Mouse (Mus musculus): Measurements from ENCODE around the gene Tmem50a. TPM values are rescaled to one million over a fixed set of nuclear protein-coding genes. Genes with fewer than 3 reads are reported as not detected.
A peak's percentile ranks its signal among the peaks of the same experiment; 100 is the strongest.

The Tmem50a gene
- polyA plus RNA-seq, 1 experiment from 2014 or later, result 138 TPM

GRCm38 (mm10) chr4:134867661-134868060, 47.2 kb downstream of the Tmem50a start:
- 85% methylated on average over 8 of the region's 8 CpGs for WGBS

GRCm38 (mm10) chr4:134867213-134867612, 47.6 kb downstream of the Tmem50a start:
- no peak overlapping the region for H3K4me2 ChIP-seq
- H3K36me3 ChIP-seq (replicated peaks), result no peaks in the 10 kb centered on the region

More at GRCm38 (mm10) chr4:134867661-134868060, 47.2 kb downstream of the Tmem50a start:
- Histone ChIP-seq H3K4me3 (replicated peaks) (no peak overlapping the region), H3K36me3 (replicated peaks) (no peaks in the 10 kb centered on the region), H3K9ac (no peak overlapping the region), H3K4me1 (no peaks in the 10 kb centered on the region), H3K27me3 (peaks cover 34% of the 10 kb centered on the region), H3K27ac (no peak overlapping the region), H3K9me3 (no peaks in the 10 kb centered on the region), H3K4me2 (no peak overlapping the region)
- ATAC-seq (ENCODE audit: low FRiP score), result no peak

GRCm38 (mm10) chr4:134865789-134866188, 49.0 kb downstream of the Tmem50a start:
- Histone ChIP-seq H3K4me2 (no peak overlapping the region), H3K9ac (no peak overlapping the region), H3K9me3 (no peaks in the 10 kb centered on the region), H3K27ac (no peak overlapping the region), H3K36me3 (replicated peaks) (no peaks in the 10 kb centered on the region), H3K4me1 (no peaks in the 10 kb centered on the region), H3K27me3 (peaks cover 32% of the 10 kb centered on the region), H3K4me3 (replicated peaks) (no peak overlapping the region)
- ATAC-seq (ENCODE audit: low FRiP score), result no peak
- 93% methylated on average over 5 of the region's 5 CpGs for WGBS

More at GRCm38 (mm10) chr4:134867213-134867612, 47.6 kb downstream of the Tmem50a start:
- no peaks in the 10 kb centered on the region for H3K9me3 ChIP-seq
- no peak overlapping the region for H3K4me3 ChIP-seq (replicated peaks)
- H3K27ac ChIP-seq, result no peak overlapping the region
- no peaks in the 10 kb centered on the region for H3K4me1 ChIP-seq
- 91% methylated on average over 8 of the region's 8 CpGs for WGBS
- H3K9ac ChIP-seq, result no peak overlapping the region
- no peak for ATAC-seq (ENCODE audit: low FRiP score)
- peaks cover 34% of the 10 kb centered on the region for H3K27me3 ChIP-seq

- no peak for ATAC-seq (ENCODE audit: low FRiP score)
- Histone ChIP-seq H3K27me3 (peaks cover 28% of the 10 kb centered on the region), H3K36me3 (replicated peaks) (no peaks in the 10 kb centered on the region), H3K9ac (no peak overlapping the region), H3K4me2 (no peak overlapping the region), H3K9me3 (no peaks in the 10 kb centered on the region), H3K4me1 (no peaks in the 10 kb centered on the region), H3K27ac (no peak overlapping the region), H3K4me3 (replicated peaks) (no peak overlapping the region)
- 67% methylated on average over 6 of the region's 6 CpGs for WGBS
Observed at GRCm38 (mm10) chr4:134865340-134865739, 49.5 kb downstream of the Tmem50a start.

- Histone ChIP-seq H3K4me1 (no peaks in the 10 kb centered on the region), H3K9ac (no peak within 1 kb of the TSS), H3K27me3 (peaks cover 16% of the 10 kb centered on the region), H3K9me3 (no peaks in the 10 kb centered on the region), H3K27ac (no peak within 1 kb of the TSS), H3K36me3 (replicated peaks) (no peaks in the 10 kb centered on the region), H3K4me3 (replicated peaks) (peak within 1 kb of the TSS; percentile 8), H3K4me2 (no peak within 1 kb of the TSS)
- WGBS, result 73% methylated on average over 14 of the region's 14 CpGs
- no peak for ATAC-seq (ENCODE audit: low FRiP score)
Observed at GRCm38 (mm10) chr4:134863937-134864729, 50.7 kb downstream of the Tmem50a start, which contains the start of gene Rhd. Rhd (plus strand) TSS chr4:134864536.

- no peak overlapping the region for H3K9ac ChIP-seq
- 86% methylated on average over 7 of the region's 7 CpGs for WGBS
- peaks cover 4% of the 10 kb centered on the region for H3K27me3 ChIP-seq
- no peaks in the 10 kb centered on the region for H3K4me1 ChIP-seq
- no peak overlapping the region for H3K4me3 ChIP-seq (replicated peaks)
- no peak overlapping the region for H3K27ac ChIP-seq
- no peak for ATAC-seq (ENCODE audit: low FRiP score)
- H3K36me3 ChIP-seq (replicated peaks), result no peaks in the 10 kb centered on the region
- no peaks in the 10 kb centered on the region for H3K9me3 ChIP-seq
- H3K4me2 ChIP-seq, result no peak overlapping the region
Observed at GRCm38 (mm10) chr4:134862996-134863395, 51.8 kb downstream of the Tmem50a start.

GRCm38 (mm10) chr4:134861884-134862283, 52.9 kb downstream of the Tmem50a start:
- H3K4me3 ChIP-seq (replicated peaks), result no peak overlapping the region
- H3K27ac ChIP-seq, result no peak overlapping the region
- no peak overlapping the region for H3K4me2 ChIP-seq
- H3K36me3 ChIP-seq (replicated peaks), result no peaks in the 10 kb centered on the region
- H3K9me3 ChIP-seq, result no peaks in the 10 kb centered on the region
- no peaks in the 10 kb centered on the region for H3K4me1 ChIP-seq
- 0 out of 2 replicates have a peak, but pooled peaks cover 3% of the 10 kb centered on the region for H3K27me3 ChIP-seq
- ATAC-seq (ENCODE audit: low FRiP score), result no peak
- WGBS, result 88% methylated on average over 6 of the region's 6 CpGs
- no peak overlapping the region for H3K9ac ChIP-seq

GRCm38 (mm10) chr4:134858494-134858893, 56.3 kb downstream of the Tmem50a start:
- Histone ChIP-seq H3K4me2 (no peak overlapping the region), H3K36me3 (replicated peaks) (no peaks in the 10 kb centered on the region), H3K27me3 (peaks cover 28% of the 10 kb centered on the region), H3K9me3 (no peaks in the 10 kb centered on the region), H3K9ac (no peak overlapping the region), H3K27ac (no peak overlapping the region), H3K4me3 (replicated peaks) (no peak overlapping the region), H3K4me1 (peaks cover 3% of the 10 kb centered on the region; the same call in 1 of the 2 replicates)
- WGBS, result 87% methylated on average over 4 of the region's 4 CpGs
- ATAC-seq (ENCODE audit: low FRiP score), result no peak

GRCm38 (mm10) chr4:134856501-134856900, 58.3 kb downstream of the Tmem50a start:
- Histone ChIP-seq H3K9ac (no peak overlapping the region), H3K27ac (no peak overlapping the region), H3K36me3 (replicated peaks) (no peaks in the 10 kb centered on the region), H3K9me3 (no peaks in the 10 kb centered on the region), H3K4me1 (peaks cover 10% of the 10 kb centered on the region), H3K4me2 (no peak overlapping the region), H3K4me3 (replicated peaks) (no peak overlapping the region), H3K27me3 (peaks cover 28% of the 10 kb centered on the region)
- 32% methylated on average over 5 of the region's 5 CpGs for WGBS
- ATAC-seq (ENCODE audit: low FRiP score), result no peak

GRCm38 (mm10) chr4:134856056-134856455, 58.8 kb downstream of the Tmem50a start:
- Histone ChIP-seq H3K4me2 (no peak overlapping the region), H3K36me3 (replicated peaks) (no peaks in the 10 kb centered on the region), H3K9ac (no peak overlapping the region), H3K4me1 (peaks cover 14% of the 10 kb centered on the region), H3K27me3 (peaks cover 28% of the 10 kb centered on the region), H3K27ac (no peak overlapping the region), H3K9me3 (no peaks in the 10 kb centered on the region), H3K4me3 (replicated peaks) (no peak overlapping the region)
- no peak for ATAC-seq (ENCODE audit: low FRiP score)
- WGBS, result 66% methylated on average over 5 of the region's 5 CpGs

GRCm38 (mm10) chr4:134855371-134855770, 59.5 kb downstream of the Tmem50a start:
- H3K27me3 ChIP-seq, result peaks cover 28% of the 10 kb centered on the region
- peaks cover 19% of the 10 kb centered on the region for H3K4me1 ChIP-seq
- H3K9me3 ChIP-seq, result no peaks in the 10 kb centered on the region
- no peak overlapping the region for H3K9ac ChIP-seq
- H3K4me3 ChIP-seq (replicated peaks), result no peak overlapping the region
- 38% methylated on average over 3 of the region's 3 CpGs for WGBS
- no peak for ATAC-seq (ENCODE audit: low FRiP score)
- H3K27ac ChIP-seq, result no peak overlapping the region
- no peak overlapping the region for H3K4me2 ChIP-seq
- H3K36me3 ChIP-seq (replicated peaks), result no peaks in the 10 kb centered on the region

- H3K4me3 ChIP-seq (replicated peaks), result peak overlapping the region; percentile 100
- peaks cover 19% of the 10 kb centered on the region for H3K4me1 ChIP-seq
- peak; percentile 95 for ATAC-seq (ENCODE audit: low FRiP score)
- H3K27ac ChIP-seq, result peak overlapping the region; percentile 96
- H3K27me3 ChIP-seq, result peaks cover 28% of the 10 kb centered on the region
- H3K9ac ChIP-seq, result peak overlapping the region; percentile 65
- WGBS, result 1% methylated on average over 84 of the region's 91 CpGs
- peak overlapping the region; percentile 66 for H3K4me2 ChIP-seq
- H3K36me3 ChIP-seq (replicated peaks), result no peaks in the 10 kb centered on the region
- H3K9me3 ChIP-seq, result no peaks in the 10 kb centered on the region
Observed at GRCm38 (mm10) chr4:134853637-134854485, 61.0 kb downstream of the Tmem50a start.
